Mouse (Mus musculus): ENCODE data around the gene Snx18. TPM values are rescaled to one million over a fixed set of nuclear protein-coding genes. Genes with fewer than 3 reads are reported as not detected.

The Snx18 gene
- total and polyA plus RNA-seq, 2 experiments, result 7.5 to 15.4 TPM

DNA sequence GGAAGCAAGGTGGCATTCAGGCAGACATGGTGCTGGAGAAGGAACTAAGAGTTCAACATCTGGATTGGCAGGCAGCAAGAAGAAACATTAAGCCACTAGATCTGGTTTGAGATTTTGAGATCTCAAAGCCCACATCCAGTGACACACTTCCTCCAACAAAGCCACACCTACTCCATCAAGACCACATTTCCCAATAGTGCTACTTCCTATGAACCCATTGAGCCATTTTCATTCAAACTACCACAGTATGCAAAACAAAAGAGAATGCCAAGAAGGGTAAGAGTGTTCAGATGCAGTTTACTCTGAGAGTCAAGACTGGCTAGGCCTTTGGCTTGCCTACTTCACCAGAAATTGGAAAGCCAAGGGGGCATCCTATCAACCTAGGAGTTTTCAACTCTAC lies 61.8 kb downstream of the Snx18 start:
- Histone ChIP-seq H3K4me1 (ENCODE audit: control insufficient read depth, insufficient read depth, low read length) (no peaks in the 10 kb centered on the region), H3K4me3 (ENCODE audit: insufficient read depth, low read depth, low read length) (no peak overlapping the region), H3K27me3 (ENCODE audit: control insufficient read depth, insufficient read depth, low read length) (no peaks in the 10 kb centered on the region), H3K79me2 (ENCODE audit: control insufficient read depth, insufficient read depth, low read length) (no peaks in the 10 kb centered on the region), H3K9ac (ENCODE audit: low read depth, low read length) (no peak overlapping the region), H3K27ac (replicated peaks; ENCODE audit: insufficient read depth, low read depth, low read length) (no peak overlapping the region), H3K36me3 (ENCODE audit: control insufficient read depth, insufficient read depth, low read length) (no peaks in the 10 kb centered on the region)
- TF ChIP-seq POLR2A (IDR thresholded peaks at IDR 0.05; ENCODE audit: extremely low read depth, insufficient read depth, low read length), result no peak
- no peak for TF ChIP-seq CTCF (IDR thresholded peaks at IDR 0.05; ENCODE audit: low read depth, low read length)
- no peak for DNase-seq (ENCODE audit: extremely low read depth, low read depth, low spot score)

- TF ChIP-seq POLR2A (IDR thresholded peaks at IDR 0.05; ENCODE audit: extremely low read depth, insufficient read depth, low read length) (no peak), CTCF (IDR thresholded peaks at IDR 0.05; ENCODE audit: low read depth, low read length) (no peak)
- H3K9ac ChIP-seq (ENCODE audit: low read depth, low read length), result no peak overlapping the region
- H3K4me1 ChIP-seq (ENCODE audit: control insufficient read depth, insufficient read depth, low read length), result no peaks in the 10 kb centered on the region
- H3K27ac ChIP-seq (replicated peaks; ENCODE audit: insufficient read depth, low read depth, low read length), result no peak overlapping the region
- 78% methylated on average over 2 of the region's 2 CpGs for WGBS
- no peak overlapping the region for H3K4me3 ChIP-seq (ENCODE audit: insufficient read depth, low read depth, low read length)
- no peaks in the 10 kb centered on the region for H3K36me3 ChIP-seq (ENCODE audit: control insufficient read depth, insufficient read depth, low read length)
- H3K27me3 ChIP-seq (ENCODE audit: control insufficient read depth, insufficient read depth, low read length), result no peaks in the 10 kb centered on the region
- H3K79me2 ChIP-seq (ENCODE audit: control insufficient read depth, insufficient read depth, low read length), result no peaks in the 10 kb centered on the region
- no peak for DNase-seq (ENCODE audit: extremely low read depth, low read depth, low spot score)
Measured at GRCm38 (mm10) chr13:113555226-113555625, 63.1 kb downstream of the Snx18 start.

GRCm38 (mm10) chr13:113553603-113554230 lies 64.6 kb downstream of the Snx18 start:
- H3K4me1 ChIP-seq (ENCODE audit: control insufficient read depth, insufficient read depth, low read length), result no peaks in the 10 kb centered on the region
- H3K27me3 ChIP-seq (ENCODE audit: control insufficient read depth, insufficient read depth, low read length), result no peaks in the 10 kb centered on the region
- H3K79me2 ChIP-seq (ENCODE audit: control insufficient read depth, insufficient read depth, low read length), result no peaks in the 10 kb centered on the region
- no peak for TF ChIP-seq POLR2A (IDR thresholded peaks at IDR 0.05; ENCODE audit: extremely low read depth, insufficient read depth, low read length)
- H3K27ac ChIP-seq (replicated peaks; ENCODE audit: insufficient read depth, low read depth, low read length), result no peak overlapping the region
- no peak for DNase-seq (ENCODE audit: extremely low read depth, low read depth, low spot score)
- H3K9ac ChIP-seq (ENCODE audit: low read depth, low read length), result no peak overlapping the region
- H3K4me3 ChIP-seq (ENCODE audit: insufficient read depth, low read depth, low read length), result no peak overlapping the region
- 78% methylated on average over 5 of the region's 5 CpGs for WGBS
- no peaks in the 10 kb centered on the region for H3K36me3 ChIP-seq (ENCODE audit: control insufficient read depth, insufficient read depth, low read length)

DNA sequence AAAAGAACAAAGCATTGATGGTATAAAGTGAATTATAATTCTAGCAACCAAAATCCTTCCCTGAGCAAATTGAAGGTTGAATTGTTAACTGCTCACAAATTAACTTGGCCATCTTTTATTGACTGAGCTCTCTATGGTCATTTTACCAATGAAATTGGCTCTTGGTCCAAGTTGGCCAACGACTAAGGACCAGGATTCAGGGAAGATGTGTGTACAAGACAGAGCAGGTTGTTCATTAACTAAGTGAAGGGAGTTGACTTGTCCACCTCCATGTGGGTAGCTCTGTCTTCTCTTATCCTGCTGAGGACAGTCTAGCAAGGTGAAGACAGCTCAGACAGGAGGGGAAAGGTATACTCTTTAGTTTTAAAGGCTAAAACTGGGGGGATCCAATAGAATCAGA lies 66.0 kb downstream of the Snx18 start:
- no peak for TF ChIP-seq CTCF (IDR thresholded peaks at IDR 0.05; ENCODE audit: low read depth, low read length)
- H3K36me3 ChIP-seq (ENCODE audit: control insufficient read depth, insufficient read depth, low read length), result no peaks in the 10 kb centered on the region
- no peaks in the 10 kb centered on the region for H3K4me1 ChIP-seq (ENCODE audit: control insufficient read depth, insufficient read depth, low read length)
- no peaks in the 10 kb centered on the region for H3K27me3 ChIP-seq (ENCODE audit: control insufficient read depth, insufficient read depth, low read length)
- DNase-seq (ENCODE audit: extremely low read depth, low read depth, low spot score), result peak; percentile 64
- 22% methylated on average over 1 of the region's 1 CpGs for WGBS
- no peak overlapping the region for H3K4me3 ChIP-seq (ENCODE audit: insufficient read depth, low read depth, low read length)
- no peak overlapping the region for H3K9ac ChIP-seq (ENCODE audit: low read depth, low read length)
- no peak overlapping the region for H3K27ac ChIP-seq (replicated peaks; ENCODE audit: insufficient read depth, low read depth, low read length)
- H3K79me2 ChIP-seq (ENCODE audit: control insufficient read depth, insufficient read depth, low read length), result no peaks in the 10 kb centered on the region

DNA sequence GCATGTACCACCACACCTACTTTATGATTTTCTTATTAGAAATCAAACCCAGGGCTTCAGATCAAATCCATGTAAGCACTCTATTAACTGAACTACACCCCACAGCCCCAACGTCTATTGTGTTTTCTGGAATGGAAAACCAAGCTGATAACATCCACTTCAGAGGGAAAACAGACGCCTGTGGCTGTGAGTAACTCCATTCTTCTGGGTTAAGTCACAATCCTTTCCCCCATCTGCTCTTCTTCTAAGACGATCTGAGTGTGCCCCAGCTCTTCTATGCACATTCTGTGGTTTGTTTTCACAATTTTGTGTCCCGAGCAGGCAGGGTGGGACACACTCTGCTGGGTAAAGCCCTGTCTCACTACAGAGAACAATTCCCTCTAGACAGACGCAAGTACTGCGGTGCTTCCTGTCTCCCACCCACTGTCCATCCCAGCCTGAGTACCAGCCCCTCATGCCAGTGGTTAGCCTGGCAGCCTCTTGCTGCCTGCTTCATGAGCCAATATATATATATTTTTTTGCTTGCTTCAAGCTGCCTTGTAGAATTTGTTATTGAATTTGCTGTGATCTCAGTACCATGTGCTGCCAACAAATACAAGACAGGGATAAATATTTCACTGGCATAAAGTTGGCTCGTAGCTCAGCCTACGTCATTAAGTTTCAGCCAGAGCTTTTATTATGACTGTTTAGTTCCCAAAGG lies 67.3 kb downstream of the Snx18 start:
- no peaks in the 10 kb centered on the region for H3K36me3 ChIP-seq (ENCODE audit: control insufficient read depth, insufficient read depth, low read length)
- TF ChIP-seq POLR2A (IDR thresholded peaks at IDR 0.05; ENCODE audit: extremely low read depth, insufficient read depth, low read length) (no peak), CTCF (IDR thresholded peaks at IDR 0.05; ENCODE audit: low read depth, low read length) (no peak)
- H3K4me3 ChIP-seq (ENCODE audit: insufficient read depth, low read depth, low read length), result no peak overlapping the region
- H3K27ac ChIP-seq (replicated peaks; ENCODE audit: insufficient read depth, low read depth, low read length), result no peak overlapping the region
- WGBS, result 78% methylated on average over 8 of the region's 8 CpGs
- no peak for DNase-seq (ENCODE audit: extremely low read depth, low read depth, low spot score)
- no peak overlapping the region for H3K9ac ChIP-seq (ENCODE audit: low read depth, low read length)
- H3K27me3 ChIP-seq (ENCODE audit: control insufficient read depth, insufficient read depth, low read length), result no peaks in the 10 kb centered on the region
- H3K4me1 ChIP-seq (ENCODE audit: control insufficient read depth, insufficient read depth, low read length), result no peaks in the 10 kb centered on the region
- no peaks in the 10 kb centered on the region for H3K79me2 ChIP-seq (ENCODE audit: control insufficient read depth, insufficient read depth, low read length)

- 22% methylated on average over 3 of the region's 3 CpGs for WGBS
- H3K9ac ChIP-seq (ENCODE audit: low read depth, low read length), result no peak overlapping the region
Measured at GRCm38 (mm10) chr13:113549021-113549420, 69.3 kb downstream of the Snx18 start.

More at GRCm38 (mm10) chr13:113549021-113549420, 69.3 kb downstream of the Snx18 start:
- DNase-seq (ENCODE audit: extremely low read depth, low read depth, low spot score), result peak; percentile 64
- Histone ChIP-seq H3K4me3 (ENCODE audit: insufficient read depth, low read depth, low read length) (no peak overlapping the region), H3K79me2 (ENCODE audit: control insufficient read depth, insufficient read depth, low read length) (no peaks in the 10 kb centered on the region), H3K4me1 (ENCODE audit: control insufficient read depth, insufficient read depth, low read length) (no peaks in the 10 kb centered on the region), H3K36me3 (ENCODE audit: control insufficient read depth, insufficient read depth, low read length) (no peaks in the 10 kb centered on the region), H3K27me3 (ENCODE audit: control insufficient read depth, insufficient read depth, low read length) (no peaks in the 10 kb centered on the region), H3K27ac (replicated peaks; ENCODE audit: insufficient read depth, low read depth, low read length) (no peak overlapping the region)
- TF ChIP-seq CTCF (IDR thresholded peaks at IDR 0.05; ENCODE audit: low read depth, low read length), result no peak
- TF ChIP-seq POLR2A (IDR thresholded peaks at IDR 0.05; ENCODE audit: extremely low read depth, insufficient read depth, low read length), result no peak

All from liver, adult 2 months (tissue).